Mouse (Mus musculus) midbrain, embryonic 13.5 days (tissue): ENCODE measurements around the gene Slc24a1. TPM values are rescaled to one million over a fixed set of nuclear protein-coding genes. Genes with fewer than 3 reads are reported as not detected.
A peak's percentile ranks its signal among the peaks of the same experiment; 100 is the strongest.
"Not testable (repeated sequence)": the region's sequence is repeated elsewhere in the genome, so short reads cannot be mapped to it uniquely, and the experiment has no call there.

Source experiments
- ATAC-seq: fragments of 200-750 bp; cut with Nextera tagmentation; 2 replicates; pipeline ENCODE4 v1.8.0; 2017; ENCODE audit warnings: mild to moderate bottlenecking, moderate TSS enrichment, moderate library complexity
- H3K27ac ChIP-seq: fragments of 300-500 bp; sonication (generic); 2 replicates; pipeline ENCODE4 v1.5.1; 2015; ENCODE audit warnings: inconsistent platforms, mild to moderate bottlenecking, moderate library complexity
- H3K27me3 ChIP-seq: fragments of 300-500 bp; sonication (generic); 2 replicates; pipeline ENCODE4 v1.6.1; 2015; ENCODE audit warnings: mild to moderate bottlenecking, inconsistent platforms
- H3K36me3 ChIP-seq: fragments of 300-500 bp; sonication (generic); 2 replicates; pipeline ENCODE4 v1.6.1; 2015; ENCODE audit warnings: mild to moderate bottlenecking, inconsistent platforms
- H3K4me1 ChIP-seq: fragments of 300-500 bp; sonication (generic); replicated peaks from 2 replicates; pipeline ENCODE4 v1.6.1; 2015; ENCODE audit warnings: inconsistent platforms
- H3K4me2 ChIP-seq: fragments of 300-500 bp; sonication (generic); replicated peaks from 2 replicates; pipeline ENCODE4 v1.6.1; 2015; ENCODE audit warnings: moderate library complexity, mild to moderate bottlenecking, inconsistent platforms
- H3K4me3 ChIP-seq: fragments of 300-500 bp; sonication (generic); replicated peaks from 2 replicates; pipeline ENCODE4 v1.5.1; 2015; ENCODE audit warnings: mild to moderate bottlenecking, inconsistent platforms
- H3K9ac ChIP-seq: fragments of 300-500 bp; sonication (generic); replicated peaks from 2 replicates; pipeline ENCODE4 v1.6.1; 2015; ENCODE audit warnings: mild to moderate bottlenecking, inconsistent platforms
- H3K9me3 ChIP-seq: fragments of 300-500 bp; sonication (generic); 2 replicates; pipeline ENCODE4 v1.6.1; 2016; ENCODE audit warnings: mild to moderate bottlenecking, inconsistent platforms
- WGBS: fragments of 180-500 bp; shearing (Covaris S2); methylation state at CpG from one replicate; pipeline ENCODE4 v1.1.7; 2015; 5-methylcytosine and 5-hydroxymethylcytosine counted together
- polyA plus RNA-seq: library from polyadenylated mRNA; unstranded; fragments of >200 nt; fragmentation: Nextera tagmentation; extraction: Ambion mirVana; gene quantifications from 2 replicates; pipeline ENCODE4 v1.2.1, GENCODE M21; 2015

Slc24a1 gene
- 0.03 and 0.04 TPM in 2 replicates for polyA plus RNA-seq

DNA sequence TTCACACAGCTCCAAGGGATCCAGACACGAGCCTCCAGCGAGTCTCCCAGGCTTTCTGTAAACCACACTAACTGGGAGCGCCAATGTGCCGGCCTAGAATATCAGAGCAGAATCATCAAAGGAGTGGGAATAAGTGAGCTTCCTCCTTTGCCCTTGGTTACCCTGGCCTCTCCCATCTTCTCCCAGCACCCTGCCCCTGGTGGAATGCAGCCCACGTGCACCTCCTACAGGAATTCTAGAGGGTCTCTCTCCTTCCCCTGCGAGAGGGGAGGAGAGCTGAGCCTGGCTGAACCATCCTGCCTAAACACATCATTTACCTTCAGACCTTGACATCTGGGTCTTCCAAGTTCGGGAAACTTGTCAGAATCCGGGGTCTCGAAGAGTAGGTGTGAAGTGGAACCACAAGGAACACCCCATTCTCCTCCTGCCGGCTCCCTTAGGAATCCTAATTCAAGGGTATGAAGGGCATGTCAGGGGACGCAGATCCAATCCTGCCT, at the start of gene Slc24a1:
TSS of gene Slc24a1 (minus strand) at position 447 of the 497 bp plus-strand sequence.
- ATAC-seq = no peak
- H3K27me3 ChIP-seq = peaks cover 25% of the 10 kb centered on the region
- H3K4me1 ChIP-seq = 0 out of 2 replicates have a peak, but pooled peaks cover 5% of the 10 kb centered on the region
- H3K27ac ChIP-seq = no peak within 1 kb of the TSS
- H3K9ac ChIP-seq = no peak within 1 kb of the TSS
- no peak within 1 kb of the TSS for H3K4me3 ChIP-seq
- no peak within 1 kb of the TSS for H3K4me2 ChIP-seq
- 34% methylated on average over 11 of the region's 11 CpGs for WGBS
- H3K36me3 ChIP-seq = no peaks in the 10 kb centered on the region
- no peaks in the 10 kb centered on the region for H3K9me3 ChIP-seq

- not testable (repeated sequence) for H3K4me2 ChIP-seq, H3K4me1 ChIP-seq, H3K9ac ChIP-seq, H3K4me3 ChIP-seq, H3K9me3 ChIP-seq, H3K27ac ChIP-seq, H3K27me3 ChIP-seq, ATAC-seq
- H3K36me3 ChIP-seq = peaks cover 78% of the 10 kb centered on the region
- 97% methylated on average over 1 of the region's 1 CpGs for WGBS
Measured at GRCm38 (mm10) chr9:64995464-64995863, 44.1 kb upstream of the Slc24a1 start.

GRCm38 (mm10) chr9:64990291-64990690, 38.9 kb upstream of the Slc24a1 start:
- H3K4me2 ChIP-seq = no peak overlapping the region
- H3K4me1 ChIP-seq = no peaks in the 10 kb centered on the region
- H3K9me3 ChIP-seq = no peaks in the 10 kb centered on the region
- H3K36me3 ChIP-seq = peaks cover 88% of the 10 kb centered on the region
- 96% methylated on average over 7 of the region's 7 CpGs for WGBS
- H3K27me3 ChIP-seq = no peaks in the 10 kb centered on the region
- no peak overlapping the region for H3K4me3 ChIP-seq
- H3K27ac ChIP-seq = no peak overlapping the region
- H3K9ac ChIP-seq = no peak overlapping the region
- no peak for ATAC-seq

GRCm38 (mm10) chr9:64988443-64988842, 37.0 kb upstream of the Slc24a1 start:
- Histone ChIP-seq H3K9me3 (no peaks in the 10 kb centered on the region), H3K27ac (no peak overlapping the region), H3K4me3 (no peak overlapping the region), H3K4me2 (no peak overlapping the region), H3K9ac (no peak overlapping the region), H3K4me1 (no peaks in the 10 kb centered on the region), H3K27me3 (no peaks in the 10 kb centered on the region), H3K36me3 (peaks cover 91% of the 10 kb centered on the region)
- WGBS = 93% methylated on average over 6 of the region's 6 CpGs
- ATAC-seq = no peak

- no peaks in the 10 kb centered on the region for H3K27me3 ChIP-seq
- no peaks in the 10 kb centered on the region for H3K4me1 ChIP-seq
- no peak overlapping the region for H3K9ac ChIP-seq
- no peak overlapping the region for H3K27ac ChIP-seq
- no peak overlapping the region for H3K4me3 ChIP-seq
- no peaks in the 10 kb centered on the region for H3K9me3 ChIP-seq
- no peak for ATAC-seq
- peaks cover 93% of the 10 kb centered on the region for H3K36me3 ChIP-seq
- 88% methylated on average over 2 of the region's 2 CpGs for WGBS
- H3K4me2 ChIP-seq = no peak overlapping the region
Measured at GRCm38 (mm10) chr9:64987651-64988050, 36.2 kb upstream of the Slc24a1 start.

- H3K4me2 ChIP-seq = no peak overlapping the region
- H3K4me3 ChIP-seq = no peak overlapping the region
- 85% methylated on average over 9 of the region's 9 CpGs for WGBS
- ATAC-seq = no peak
- peak overlapping the region; percentile 36 for H3K27ac ChIP-seq
- no peak overlapping the region for H3K9ac ChIP-seq
- H3K36me3 ChIP-seq = peaks cover 97% of the 10 kb centered on the region
- no peaks in the 10 kb centered on the region for H3K9me3 ChIP-seq
- H3K4me1 ChIP-seq = no peaks in the 10 kb centered on the region
- H3K27me3 ChIP-seq = no peaks in the 10 kb centered on the region
Measured at GRCm38 (mm10) chr9:64985807-64986206, 34.4 kb upstream of the Slc24a1 start.

- WGBS = 81% methylated on average over 8 of the region's 8 CpGs
- peaks cover 97% of the 10 kb centered on the region for H3K36me3 ChIP-seq
Measured at GRCm38 (mm10) chr9:64985037-64985794, 33.8 kb upstream of the Slc24a1 start.

DNA sequence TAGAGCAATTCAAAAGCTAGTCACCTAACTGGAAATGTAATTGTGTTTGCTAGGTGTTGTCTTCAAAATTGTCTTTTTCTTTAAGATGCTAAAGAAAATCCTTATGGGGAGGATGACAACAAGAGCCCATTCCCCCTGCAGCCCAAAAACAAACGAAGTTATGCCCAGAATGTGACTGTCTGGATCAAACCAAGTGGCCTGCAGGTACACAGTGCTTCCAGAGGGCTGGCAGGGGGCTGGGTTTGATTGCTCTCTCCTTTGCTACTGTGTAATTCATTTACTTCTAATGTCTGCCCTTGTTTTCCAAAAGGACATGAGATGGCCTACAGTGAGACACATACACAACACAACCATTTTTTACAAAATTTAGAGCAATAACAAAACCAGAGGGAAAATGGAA, 30.5 kb upstream of the Slc24a1 start:
- no peak overlapping the region for H3K4me2 ChIP-seq
- H3K27me3 ChIP-seq = no peaks in the 10 kb centered on the region
- H3K27ac ChIP-seq = no peak overlapping the region
- peaks cover 97% of the 10 kb centered on the region for H3K36me3 ChIP-seq
- no peaks in the 10 kb centered on the region for H3K4me1 ChIP-seq
- WGBS = 77% methylated on average over 1 of the region's 1 CpGs
- ATAC-seq = no peak
- no peak overlapping the region for H3K4me3 ChIP-seq
- no peaks in the 10 kb centered on the region for H3K9me3 ChIP-seq
- H3K9ac ChIP-seq = no peak overlapping the region

More at GRCm38 (mm10) chr9:64985037-64985794, 33.8 kb upstream of the Slc24a1 start:
- Histone ChIP-seq H3K27ac (peak overlapping the region; percentile 36), H3K4me1 (no peaks in the 10 kb centered on the region), H3K9me3 (no peaks in the 10 kb centered on the region), H3K9ac (no peak overlapping the region), H3K4me3 (no peak overlapping the region), H3K4me2 (no peak overlapping the region), H3K27me3 (no peaks in the 10 kb centered on the region)
- no peak for ATAC-seq

DNA sequence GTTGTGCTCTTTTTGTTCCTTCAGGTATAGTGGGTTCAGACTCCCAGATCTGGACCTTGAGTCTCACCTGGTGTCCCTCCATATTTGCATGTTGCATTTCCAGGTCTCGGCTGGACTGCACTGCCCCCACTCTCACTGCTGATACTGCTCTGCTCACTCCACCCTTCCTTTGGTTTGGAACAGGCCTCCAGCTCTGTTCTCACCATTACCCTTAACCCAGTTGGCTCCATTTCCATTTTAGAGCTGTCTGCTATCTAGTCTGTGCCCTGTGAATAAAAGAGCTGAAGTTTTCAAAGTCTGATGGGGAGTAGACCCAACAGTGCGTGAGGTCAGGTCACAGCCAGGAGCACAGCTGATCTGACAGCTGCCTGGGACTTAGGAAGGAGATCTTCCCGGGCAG, 29.1 kb upstream of the Slc24a1 start:
- ATAC-seq = no peak
- WGBS = 83% methylated on average over 3 of the region's 3 CpGs

DNA sequence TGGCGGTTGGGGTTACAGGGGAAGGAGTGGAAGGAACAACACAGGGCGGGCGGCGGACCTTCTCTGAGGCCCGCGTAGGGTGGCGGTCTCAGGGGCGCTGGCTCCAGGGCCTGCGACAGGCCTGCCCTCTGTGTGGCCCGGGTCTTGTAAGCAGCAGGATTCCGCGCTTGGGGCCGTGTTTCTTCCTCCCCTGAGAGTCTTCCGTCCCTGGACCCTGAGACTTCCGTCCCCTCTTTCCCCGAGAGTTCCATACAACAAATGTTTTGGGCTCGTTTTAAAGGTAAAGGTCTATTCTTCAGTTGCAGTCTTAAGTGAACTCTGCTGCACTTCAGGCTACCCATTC, 9.5 kb upstream of the Slc24a1 start:
- H3K27me3 ChIP-seq = no peaks in the 10 kb centered on the region
- H3K4me3 ChIP-seq = peak overlapping the region; percentile 83
- peak overlapping the region; percentile 84 for H3K27ac ChIP-seq
- peaks cover 23% of the 10 kb centered on the region for H3K36me3 ChIP-seq
- 0% methylated on average over 17 of the region's 17 CpGs for WGBS
- peak; percentile 88; the same call in 1 of the 2 replicates for ATAC-seq
- H3K4me2 ChIP-seq = peak overlapping the region; percentile 73
- H3K9ac ChIP-seq = peak overlapping the region; percentile 92
- peaks cover 20% of the 10 kb centered on the region for H3K4me1 ChIP-seq
- H3K9me3 ChIP-seq = no peaks in the 10 kb centered on the region

More for the DNA sequence above, 29.1 kb upstream of the Slc24a1 start:
- Histone ChIP-seq H3K4me2 (no peak overlapping the region), H3K9me3 (no peaks in the 10 kb centered on the region), H3K27me3 (no peaks in the 10 kb centered on the region), H3K36me3 (peaks cover 96% of the 10 kb centered on the region), H3K4me3 (no peak overlapping the region), H3K27ac (no peak overlapping the region), H3K4me1 (no peaks in the 10 kb centered on the region), H3K9ac (no peak overlapping the region)

GRCm38 (mm10) chr9:64960117-64960977, 8.9 kb upstream of the Slc24a1 start, which contains the start of gene Ints14:
Gene Ints14 (plus strand): TSS chr9:64960905.
- ATAC-seq = peak; percentile 98
- peak within 1 kb of the TSS; percentile 92 for H3K9ac ChIP-seq
- peaks cover 17% of the 10 kb centered on the region for H3K36me3 ChIP-seq
- peak within 1 kb of the TSS; percentile 83 for H3K4me3 ChIP-seq
- WGBS = 6% methylated on average over 29 of the region's 29 CpGs
- H3K27ac ChIP-seq = peak within 1 kb of the TSS; percentile 84
- no peaks in the 10 kb centered on the region for H3K9me3 ChIP-seq
- peaks cover 20% of the 10 kb centered on the region for H3K4me1 ChIP-seq
- peak within 1 kb of the TSS; percentile 73 for H3K4me2 ChIP-seq
- no peaks in the 10 kb centered on the region for H3K27me3 ChIP-seq

GRCm38 (mm10) chr9:64957276-64957675, 5.9 kb upstream of the Slc24a1 start:
- no peak overlapping the region for H3K4me2 ChIP-seq
- no peak overlapping the region for H3K4me3 ChIP-seq
- peaks cover 18% of the 10 kb centered on the region for H3K4me1 ChIP-seq
- WGBS = 73% methylated on average over 3 of the region's 3 CpGs
- H3K9me3 ChIP-seq = no peaks in the 10 kb centered on the region
- no peak overlapping the region for H3K9ac ChIP-seq
- no peaks in the 10 kb centered on the region for H3K36me3 ChIP-seq
- H3K27ac ChIP-seq = no peak overlapping the region
- peaks cover 10% of the 10 kb centered on the region; the same call in 1 of the 2 replicates for H3K27me3 ChIP-seq
- ATAC-seq = no peak
